ENCODE assay signal across 24 mouse cellular contexts in genomic region chr15:90647011-90647577, GRCm38 (mm10). TPM values are rescaled to one million over a fixed set of nuclear protein-coding genes. Genes with fewer than 3 reads are reported as not detected.
DNase-seq lines count a peak whose midpoint lies in the region; ATAC-seq and TF ChIP-seq lines count a peak whose summit lies in the region.
"Had no signal": no experiment of that assay in that cellular context is flagged by ENCODE, and none has a peak within 500 bp of the region (broad histone marks: within the 10 kb centered on the region; RNA-seq: fewer than 3 reads in every experiment).

No protein-coding gene starts in this region.

- ATAC-seq in midbrain, embryonic 11.5 days (ENCODE audit: low FRiP score) = no peak
- ATAC-seq in limb, embryonic 14.5 days (ENCODE audit: low FRiP score, low read depth) = peak; percentile 65
- no peak for ATAC-seq in stomach, postnatal 0 days (ENCODE audit: low FRiP score, low TSS enrichment)
- ATAC-seq: CD4-positive, CD25-positive, alpha-beta regulatory T cell, adult 4 months; inflammation-experienced regulatory T-cells, adult 6 months; midbrain, embryonic 15.5 days had no signal

- no peaks in the 10 kb centered on the region for H3K27me3 ChIP-seq in midbrain, embryonic 10.5 days (ENCODE audit: low read depth, poor library complexity, severe bottlenecking)
- H3K27me3 ChIP-seq in midbrain, embryonic 11.5 days (ENCODE audit: control insufficient read depth, insufficient read depth, low read length) = no peaks in the 10 kb centered on the region
- no peaks in the 10 kb centered on the region for H3K27me3 ChIP-seq in limb, embryonic 14.5 days (ENCODE audit: control insufficient read depth, insufficient read depth, low read length)
- no peaks in the 10 kb centered on the region for H3K27me3 ChIP-seq in stomach, postnatal 0 days (ENCODE audit: control insufficient read depth, insufficient read depth, low read length)
- H3K27me3 ChIP-seq: forebrain, embryonic 12.5 days; heart, embryonic 13.5 days; midbrain, embryonic 15.5 days; neural tube, embryonic 12.5 days had no signal

- H3K9me3 ChIP-seq in midbrain, embryonic 10.5 days (replicated peaks) = no peaks in the 10 kb centered on the region; the same call in 1 of the 2 replicates
- H3K9me3 ChIP-seq in midbrain, embryonic 11.5 days (ENCODE audit: control insufficient read depth, low read length) = no peaks in the 10 kb centered on the region
- no peaks in the 10 kb centered on the region for H3K9me3 ChIP-seq in limb, embryonic 14.5 days (ENCODE audit: control insufficient read depth, low read length)
- H3K9me3 ChIP-seq in stomach, postnatal 0 days (ENCODE audit: control insufficient read depth, low read length) = no peaks in the 10 kb centered on the region
- H3K9me3 ChIP-seq: midbrain, embryonic 15.5 days; neural tube, embryonic 12.5 days had no signal

- TF ChIP-seq POLR2A in limb, embryonic 14.5 days (IDR thresholded peaks at IDR 0.05; ENCODE audit: borderline replicate concordance, extremely low read depth, insufficient read depth, insufficient read length) = no peak

- TF ChIP-seq EP300 in stomach, postnatal 0 days (optimal IDR thresholded peaks at IDR 0.05) = no peak

- no peak overlapping the region for H3K4me3 ChIP-seq in midbrain, embryonic 10.5 days
- H3K4me3 ChIP-seq in midbrain, embryonic 11.5 days (ENCODE audit: low read depth, low read length) = no peak overlapping the region
- no peak overlapping the region for H3K4me3 ChIP-seq in limb, embryonic 14.5 days (replicated peaks; ENCODE audit: low read length)
- H3K4me3 ChIP-seq in stomach, postnatal 0 days (ENCODE audit: low read depth, low read length) = no peak overlapping the region
- H3K4me3 ChIP-seq: forebrain, embryonic 12.5 days; heart, adult 2 months; heart, embryonic 13.5 days; midbrain, embryonic 15.5 days; neural tube, embryonic 12.5 days had no signal

- peaks cover 10% of the 10 kb centered on the region for H3K4me1 ChIP-seq in midbrain, embryonic 10.5 days
- H3K4me1 ChIP-seq in midbrain, embryonic 11.5 days (ENCODE audit: control insufficient read depth, insufficient read depth, low read length) = no peaks in the 10 kb centered on the region
- peaks cover 12% of the 10 kb centered on the region; the same call in 1 of the 2 replicates for H3K4me1 ChIP-seq in limb, embryonic 14.5 days (ENCODE audit: control insufficient read depth, insufficient read depth, low read length)
- no peaks in the 10 kb centered on the region for H3K4me1 ChIP-seq in stomach, postnatal 0 days (replicated peaks; ENCODE audit: control insufficient read depth, insufficient read depth)
- H3K4me1 ChIP-seq: forebrain, embryonic 12.5 days; midbrain, embryonic 15.5 days; neural tube, embryonic 12.5 days had no signal

- peak; percentile 13 for DNase-seq in adrenal gland, postnatal 14 days
- no peak for DNase-seq in adrenal gland, postnatal 25 days
- no peak for DNase-seq in midbrain, embryonic 10.5 days (ENCODE audit: low spot score)
- DNase-seq in midbrain, embryonic 11.5 days (ENCODE audit: low spot score, missing footprints) = no peak
- DNase-seq in limb, embryonic 14.5 days (ENCODE audit: low spot score) = peak; percentile 60
- no peak for DNase-seq in urinary bladder, postnatal 25 days (ENCODE audit: low spot score)
- no peak for DNase-seq in stomach, postnatal 0 days (ENCODE audit: low spot score)
- DNase-seq: cerebellum, adult 9-10 months; gastrocnemius, postnatal 14 days; heart, postnatal 14 days; kidney, adult 2 months; lung, embryonic 14.5 days; right cerebral cortex, postnatal 14 days; thymus, postnatal 14 days had no signal

- peak overlapping the region; percentile 50 for H3K27ac ChIP-seq in midbrain, embryonic 10.5 days (replicated peaks)
- H3K27ac ChIP-seq in midbrain, embryonic 11.5 days (ENCODE audit: low read depth, low read length) = no peak overlapping the region
- H3K27ac ChIP-seq in limb, embryonic 14.5 days (replicated peaks; ENCODE audit: low read depth, low read length) = peak overlapping the region; percentile 55
- H3K27ac ChIP-seq in stomach, postnatal 0 days (replicated peaks) = no peak overlapping the region
- H3K27ac ChIP-seq: forebrain, embryonic 12.5 days; heart, adult 2 months; heart, embryonic 13.5 days; hindbrain, embryonic 14.5 days; kidney, postnatal 0 days; liver, embryonic 14.5 days; midbrain, embryonic 15.5 days; neural tube, embryonic 12.5 days had no signal

- no peak overlapping the region for H3K9ac ChIP-seq in midbrain, embryonic 11.5 days (ENCODE audit: low read length)
- H3K9ac ChIP-seq in limb, embryonic 14.5 days (ENCODE audit: low read depth, low read length, severe bottlenecking) = no peak overlapping the region
- no peak overlapping the region for H3K9ac ChIP-seq in stomach, postnatal 0 days (ENCODE audit: low read length)
- H3K9ac ChIP-seq: forebrain, embryonic 12.5 days; heart, embryonic 13.5 days; hindbrain, embryonic 14.5 days; liver, embryonic 14.5 days; lung, embryonic 14.5 days; midbrain, embryonic 15.5 days; neural tube, embryonic 12.5 days had no signal

- H3K36me3 ChIP-seq in midbrain, embryonic 10.5 days = peaks cover 4% of the 10 kb centered on the region; the same call in 1 of the 2 replicates
- no peaks in the 10 kb centered on the region for H3K36me3 ChIP-seq in midbrain, embryonic 11.5 days (ENCODE audit: control insufficient read depth, insufficient read depth, low read length)
- H3K36me3 ChIP-seq in limb, embryonic 14.5 days (ENCODE audit: control insufficient read depth, insufficient read depth, low read length) = no peaks in the 10 kb centered on the region
- H3K36me3 ChIP-seq in stomach, postnatal 0 days (ENCODE audit: control insufficient read depth, insufficient read depth, low read length) = 0 out of 2 replicates have a peak, but pooled peaks cover 3% of the 10 kb centered on the region
- H3K36me3 ChIP-seq: forebrain, embryonic 12.5 days; heart, embryonic 13.5 days; midbrain, embryonic 15.5 days; neural tube, embryonic 12.5 days had no signal

- WGBS in midbrain, embryonic 10.5 days = 93% methylated on average over 5 of the region's 5 CpGs
- 86% methylated on average over 5 of the region's 5 CpGs for WGBS in midbrain, embryonic 11.5 days
- 53% methylated on average over 5 of the region's 5 CpGs for WGBS in limb, embryonic 14.5 days
- 89% methylated on average over 5 of the region's 5 CpGs for WGBS in stomach, postnatal 0 days

- H3K4me2 ChIP-seq in midbrain, embryonic 11.5 days = no peak overlapping the region
- no peak overlapping the region for H3K4me2 ChIP-seq in limb, embryonic 14.5 days (replicated peaks; ENCODE audit: low read depth, low read length, severe bottlenecking)
- no peak overlapping the region for H3K4me2 ChIP-seq in stomach, postnatal 0 days (replicated peaks; ENCODE audit: low read depth)
- H3K4me2 ChIP-seq: forebrain, embryonic 12.5 days; heart, embryonic 13.5 days; hindbrain, embryonic 14.5 days; lung, embryonic 14.5 days; midbrain, embryonic 15.5 days; neural tube, embryonic 12.5 days had no signal

- no peak for TF ChIP-seq CTCF in stomach, postnatal 0 days (IDR thresholded peaks at IDR 0.05; ENCODE audit: low read depth)

RNA-seq across cellular contexts. Expression of gene Cpne8, which starts 32.1 kb away (rescaled TPM):
- total RNA-seq in adrenal gland, postnatal 14 days (2021) = 8.2 and 11.3 TPM in 2 replicates
- 4.8 and 7.4 TPM in 2 replicates for total RNA-seq in adrenal gland, postnatal 25 days (2021)
- 5.1 and 5.2 TPM in 2 replicates for polyA plus RNA-seq in midbrain, embryonic 10.5 days (2016; fragmentation: Nextera tagmentation; extraction: Ambion mirVana)
- polyA plus RNA-seq in midbrain, embryonic 11.5 days (2014; fragmentation: Nextera tagmentation; extraction: Ambion mirVana) = 7.1 and 7.8 TPM in 2 replicates
- 15.5 and 16.2 TPM in 2 replicates for polyA plus RNA-seq in limb, embryonic 14.5 days (2012; rRNA removed)
- polyA plus RNA-seq in limb, embryonic 14.5 days (2014; fragmentation: Nextera tagmentation; extraction: Ambion mirVana) = 18.4 and 18.9 TPM in 2 replicates
- polyA plus RNA-seq in stomach, postnatal 0 days (2015; fragmentation: Nextera tagmentation; extraction: Ambion mirVana) = 13.2 and 13.4 TPM in 2 replicates

Comparison
In these comparisons a context has a peak if more than half of its experiments do, and no peak if none do; other contexts are left out.
1. DNase-seq: peak in adrenal gland, postnatal 14 days (single experiment) and limb, embryonic 14.5 days (single experiment); none in adrenal gland, postnatal 25 days (single experiment), midbrain, embryonic 10.5 days (single experiment), midbrain, embryonic 11.5 days (single experiment), urinary bladder, postnatal 25 days (single experiment) and stomach, postnatal 0 days (single experiment).
2. H3K27ac ChIP-seq: peak in midbrain, embryonic 10.5 days (single experiment) and limb, embryonic 14.5 days (single experiment); none in midbrain, embryonic 11.5 days (single experiment) and stomach, postnatal 0 days (single experiment).